Mouse (Mus musculus) lung, embryonic 14.5 days (tissue): ENCODE results near the gene Pnmal1. TPM values are rescaled to one million over a fixed set of nuclear protein-coding genes. Genes with fewer than 3 reads are reported as not detected.

Source experiments
- ATAC-seq: fragments of 200-750 bp; cut with Nextera tagmentation; 2 replicates; pipeline ENCODE4 v1.8.0; 2017; ENCODE audit warnings: mild to moderate bottlenecking, moderate TSS enrichment, moderate library complexity; ENCODE audit not compliant: insufficient read depth
- DNase-seq: peaks from one replicate; pipeline ENCODE4 v3.0.0-alpha.2; 2015
- H3K27ac ChIP-seq: fragments of 300-500 bp; sonication (generic); 2 replicates; pipeline ENCODE4 v1.5.1; 2014; ENCODE audit warnings: low read depth, mild to moderate bottlenecking, moderate library complexity
- H3K27me3 ChIP-seq: fragments of 300-500 bp; sonication (generic); 2 replicates; pipeline ENCODE4 v1.6.1; 2014; ENCODE audit warnings: low read length, control low read depth; ENCODE audit not compliant: insufficient read depth
- H3K36me3 ChIP-seq: fragments of 300-500 bp; sonication (generic); 2 replicates; pipeline ENCODE4 v1.6.1; 2014; ENCODE audit warnings: control low read depth; ENCODE audit not compliant: insufficient read depth
- H3K4me1 ChIP-seq: fragments of 300-500 bp; sonication (generic); 2 replicates; pipeline ENCODE4 v1.6.1; 2014; ENCODE audit warnings: antibody characterized with exemption, control low read depth; ENCODE audit not compliant: insufficient read depth
- H3K4me2 ChIP-seq: fragments of 300-500 bp; sonication (generic); 2 replicates; pipeline ENCODE4 v1.6.1; 2014; ENCODE audit warnings: mild to moderate bottlenecking
- H3K4me3 ChIP-seq: fragments of 300-500 bp; sonication (generic); 2 replicates; pipeline ENCODE4 v1.5.1; 2014; ENCODE audit warnings: low read depth, low read length
- H3K9ac ChIP-seq: fragments of 300-500 bp; sonication (generic); 2 replicates; pipeline ENCODE4 v1.6.1; 2014
- H3K9me3 ChIP-seq: fragments of 300-500 bp; sonication (generic); 2 replicates; pipeline ENCODE4 v1.6.1; 2016; ENCODE audit warnings: low read depth, low read length, control low read depth
- CTCF ChIP-seq: IDR thresholded peaks from 2 replicates; pipeline ENCODE4 v1.5.1; 2016; ENCODE audit warnings: antibody characterized with exemption, low read depth
- WGBS: fragments of 180-500 bp; shearing (Covaris S2); extraction: QIAGEN DNeasy Blood & Tissue Kit; methylation state at CpG from one replicate; pipeline ENCODE4 v1.1.7; 2014; 5-methylcytosine and 5-hydroxymethylcytosine counted together
- polyA plus RNA-seq: library from polyadenylated mRNA; unstranded; fragments of >200 nt; fragmentation: Nextera tagmentation; extraction: Ambion mirVana; gene quantifications from 2 replicates; pipeline ENCODE4 v1.2.1, GENCODE M21; 2014

The Pnmal1 gene
- polyA plus RNA-seq, 1 experiment from 2014 or later = 0.11 TPM

GRCm38 (mm10) chr7:17002375-17003195 is 43.1 kb downstream of the Pnmal1 start:
- no peak overlapping the region for H3K9ac ChIP-seq
- no peaks in the 10 kb centered on the region for H3K9me3 ChIP-seq
- H3K4me3 ChIP-seq = no peak overlapping the region
- peak; percentile 91 for DNase-seq
- H3K36me3 ChIP-seq = peaks cover 70% of the 10 kb centered on the region
- TF ChIP-seq CTCF = peak; percentile 92
- H3K27ac ChIP-seq = no peak overlapping the region
- ATAC-seq = peak; percentile 72; the same call in 1 of the 2 replicates
- WGBS = 12% methylated on average over 7 of the region's 7 CpGs
- H3K4me1 ChIP-seq = no peaks in the 10 kb centered on the region
- no peaks in the 10 kb centered on the region for H3K27me3 ChIP-seq
- no peak overlapping the region for H3K4me2 ChIP-seq

GRCm38 (mm10) chr7:17003230-17003960 is 43.9 kb downstream of the Pnmal1 start:
- 72% methylated on average over 7 of the region's 7 CpGs for WGBS
- Histone ChIP-seq H3K9ac (no peak overlapping the region), H3K4me2 (no peak overlapping the region), H3K4me3 (no peak overlapping the region), H3K27me3 (no peaks in the 10 kb centered on the region), H3K9me3 (no peaks in the 10 kb centered on the region), H3K4me1 (no peaks in the 10 kb centered on the region), H3K36me3 (peaks cover 70% of the 10 kb centered on the region), H3K27ac (no peak overlapping the region)
- DNase-seq (peak; percentile 55), ATAC-seq (no peak)
- no peak for TF ChIP-seq CTCF

- TF ChIP-seq CTCF = no peak
- no peak overlapping the region for H3K27ac ChIP-seq
- H3K4me2 ChIP-seq = no peak overlapping the region
- H3K36me3 ChIP-seq = peaks cover 73% of the 10 kb centered on the region
- DNase-seq (no peak), ATAC-seq (no peak)
- no peak overlapping the region for H3K9ac ChIP-seq
- 78% methylated on average over 7 of the region's 7 CpGs for WGBS
- H3K9me3 ChIP-seq = no peaks in the 10 kb centered on the region
- no peaks in the 10 kb centered on the region for H3K4me1 ChIP-seq
- H3K4me3 ChIP-seq = no peak overlapping the region
- H3K27me3 ChIP-seq = no peaks in the 10 kb centered on the region
Measured at GRCm38 (mm10) chr7:17004716-17005115, 45.2 kb downstream of the Pnmal1 start.

- 83% methylated on average over 4 of the region's 4 CpGs for WGBS
- ATAC-seq = no peak
- no peaks in the 10 kb centered on the region for H3K27me3 ChIP-seq
- no peak overlapping the region for H3K4me3 ChIP-seq
- no peaks in the 10 kb centered on the region for H3K4me1 ChIP-seq
- no peaks in the 10 kb centered on the region for H3K9me3 ChIP-seq
- DNase-seq = peak; percentile 46
- H3K4me2 ChIP-seq = no peak overlapping the region
- no peak overlapping the region for H3K9ac ChIP-seq
- peak; percentile 80 for TF ChIP-seq CTCF
- no peak overlapping the region for H3K27ac ChIP-seq
- H3K36me3 ChIP-seq = peaks cover 87% of the 10 kb centered on the region
Measured at GRCm38 (mm10) chr7:17007300-17007699, 47.8 kb downstream of the Pnmal1 start.

GRCm38 (mm10) chr7:17009326-17010009 is 50.0 kb downstream of the Pnmal1 start:
- peaks cover 100% of the 10 kb centered on the region for H3K36me3 ChIP-seq
- H3K27me3 ChIP-seq = no peaks in the 10 kb centered on the region
- no peak overlapping the region for H3K4me2 ChIP-seq
- no peak for TF ChIP-seq CTCF
- H3K4me1 ChIP-seq = no peaks in the 10 kb centered on the region
- H3K9ac ChIP-seq = no peak overlapping the region
- H3K9me3 ChIP-seq = no peaks in the 10 kb centered on the region
- no peak overlapping the region for H3K4me3 ChIP-seq
- no peak overlapping the region for H3K27ac ChIP-seq
- 85% methylated on average over 16 of the region's 16 CpGs for WGBS
- DNase-seq (no peak), ATAC-seq (no peak)

GRCm38 (mm10) chr7:17010010-17010347 is 50.5 kb downstream of the Pnmal1 start:
- Histone ChIP-seq H3K4me1 (no peaks in the 10 kb centered on the region), H3K27me3 (no peaks in the 10 kb centered on the region), H3K9ac (no peak overlapping the region), H3K4me2 (no peak overlapping the region), H3K36me3 (peaks cover 100% of the 10 kb centered on the region), H3K9me3 (no peaks in the 10 kb centered on the region), H3K4me3 (no peak overlapping the region), H3K27ac (no peak overlapping the region)
- no peak for TF ChIP-seq CTCF
- ATAC-seq (no peak), DNase-seq (no peak)
- 87% methylated on average over 5 of the region's 5 CpGs for WGBS
